Mouse (Mus musculus) monocyte, adult 2 months (primary cell): ENCODE results near the gene Paf1.

Source experiments
- DNase-seq, 2 experiments: peaks; one replicate each; pipeline ENCODE4 v3.0.0; 2022; ENCODE audit warnings: low spot score in 2 of 2, low read depth in 1 of 2

Paf1 gene

GRCm38 (mm10) chr7:28392429-28393271 lies at the start of gene Paf1, which contains the start of gene Med29:
TSS of gene Paf1 (plus strand) at chr7:28392951.
TSS of gene Med29 (minus strand) at chr7:28392708.
- DNase-seq: peak; percentile 91 to 95

- DNase-seq: peak in 1 of 2 experiments; percentile 43
Observed at GRCm38 (mm10) chr7:28344637-28345036, 48.1 kb upstream of the Paf1 start.

- no peak for DNase-seq
Observed at GRCm38 (mm10) chr7:28347746-28348145, 45.0 kb upstream of the Paf1 start.

GRCm38 (mm10) chr7:28348601-28349000 lies 44.1 kb upstream of the Paf1 start:
- DNase-seq: no peak

- DNase-seq: peak; percentile 95 to 98
Observed at GRCm38 (mm10) chr7:28350155-28350883, 42.4 kb upstream of the Paf1 start, which contains the start of gene Rps16. TSS of gene Rps16 (plus strand) at chr7:28350652.

GRCm38 (mm10) chr7:28351676-28352191 lies 41.0 kb upstream of the Paf1 start:
- DNase-seq: no peak

- no peak for DNase-seq
Observed at GRCm38 (mm10) chr7:28353267-28353666, 39.5 kb upstream of the Paf1 start.

GRCm38 (mm10) chr7:28354113-28354581 lies 38.6 kb upstream of the Paf1 start:
- no peak for DNase-seq

GRCm38 (mm10) chr7:28354596-28354995 lies 38.2 kb upstream of the Paf1 start:
- no peak for DNase-seq

GRCm38 (mm10) chr7:28355221-28355620 lies 37.5 kb upstream of the Paf1 start:
- DNase-seq: no peak

GRCm38 (mm10) chr7:28356981-28357380 lies 35.8 kb upstream of the Paf1 start:
- no peak for DNase-seq

GRCm38 (mm10) chr7:28357984-28358383 lies 34.8 kb upstream of the Paf1 start:
- DNase-seq: no peak

GRCm38 (mm10) chr7:28358431-28358830 lies 34.3 kb upstream of the Paf1 start:
- no peak for DNase-seq

GRCm38 (mm10) chr7:28359854-28360253 lies 32.9 kb upstream of the Paf1 start:
- DNase-seq: no peak

- no peak for DNase-seq
Observed at GRCm38 (mm10) chr7:28360291-28360690, 32.5 kb upstream of the Paf1 start.

GRCm38 (mm10) chr7:28361647-28362341 lies 31.0 kb upstream of the Paf1 start:
- DNase-seq: no peak

GRCm38 (mm10) chr7:28362441-28363060 lies 30.2 kb upstream of the Paf1 start:
- DNase-seq: no peak

GRCm38 (mm10) chr7:28367663-28368275 lies 25.0 kb upstream of the Paf1 start:
- DNase-seq: no peak

GRCm38 (mm10) chr7:28368276-28368920 lies 24.4 kb upstream of the Paf1 start:
- DNase-seq: no peak

- DNase-seq: no peak
Observed at GRCm38 (mm10) chr7:28370051-28370450, 22.7 kb upstream of the Paf1 start.
